Mouse (Mus musculus): ENCODE results near the gene Slc25a33. TPM values are rescaled to one million over a fixed set of nuclear protein-coding genes. Genes with fewer than 3 reads are reported as not detected.

The Slc25a33 gene
- total and polyA plus RNA-seq, 3 experiments = 20.3 to 26.0 (median 22.3) TPM

DNA sequence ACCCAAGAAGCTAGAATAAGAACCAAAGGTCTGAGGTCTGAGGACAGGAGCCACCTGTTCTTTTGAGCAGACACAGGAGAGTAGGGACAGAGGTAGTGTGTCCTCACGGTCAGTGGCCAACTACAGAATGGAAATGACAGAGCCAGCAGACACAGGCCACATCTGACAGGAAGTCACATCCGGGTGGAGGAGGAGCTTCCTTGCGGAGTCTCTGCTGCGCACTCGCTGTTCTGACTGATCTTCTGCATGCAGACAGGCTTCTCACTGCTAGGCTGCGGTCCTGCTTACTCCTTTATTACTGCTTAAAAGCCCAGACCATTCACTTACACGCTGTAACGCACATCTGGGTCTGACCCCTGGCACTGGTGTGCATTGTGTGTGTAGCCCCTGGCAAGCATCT lies 45.3 kb downstream of the Slc25a33 start:
- 37% methylated on average over 8 of the region's 8 CpGs for WGBS
- no peaks in the 10 kb centered on the region for H3K27me3 ChIP-seq (ENCODE audit: control insufficient read depth, insufficient read depth, low read length)
- H3K27ac ChIP-seq = peak overlapping the region; percentile 42
- no peaks in the 10 kb centered on the region for H3K36me3 ChIP-seq (ENCODE audit: control insufficient read depth, insufficient read depth, low read length)
- peaks cover 4% of the 10 kb centered on the region for H3K79me2 ChIP-seq (replicated peaks; ENCODE audit: control insufficient read depth, insufficient read depth, low read length)
- peak overlapping the region; percentile 55 for H3K9ac ChIP-seq (ENCODE audit: low read depth, low read length)
- intact Hi-C loops (cut with DNase I) = no loop called here
- peaks cover 31% of the 10 kb centered on the region for H3K4me1 ChIP-seq (ENCODE audit: control insufficient read depth, insufficient read depth, low read length)
- H3K4me3 ChIP-seq = peak overlapping the region; percentile 15; the same call in 1 of the 2 replicates
- peak; percentile 66 to 72 for DNase-seq
- TF ChIP-seq CTCF (IDR thresholded peaks at IDR 0.05) = no peak
- TF ChIP-seq POLR2A (IDR thresholded peaks at IDR 0.05; ENCODE audit: insufficient read depth, low read depth, low read length) = peak; percentile 89
- peak; percentile 74; the same call in 1 of the 2 replicates for TF ChIP-seq EP300 (IDR thresholded peaks at IDR 0.05; ENCODE audit: insufficient read depth, low read depth, low read length)

DNA sequence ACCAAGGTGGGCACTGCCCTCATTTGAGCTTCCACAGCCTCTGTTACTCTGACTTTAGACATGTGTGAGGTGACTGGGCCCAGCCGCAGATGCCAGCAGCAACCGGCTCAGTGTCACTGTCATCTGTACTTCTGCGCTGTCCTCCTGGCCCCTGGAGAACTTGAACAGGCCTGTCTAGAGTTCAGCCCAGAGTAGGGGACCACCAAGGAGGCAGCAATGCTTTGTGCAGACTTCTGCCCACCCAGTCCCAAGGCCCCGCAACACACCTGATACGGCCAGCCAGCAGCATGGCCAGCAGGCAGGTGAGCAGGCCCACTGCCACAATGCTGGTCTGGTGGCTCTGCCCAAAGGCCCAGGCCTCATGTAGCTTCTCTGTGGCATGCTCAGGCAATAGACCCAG lies 46.4 kb downstream of the Slc25a33 start:
- H3K79me2 ChIP-seq (replicated peaks; ENCODE audit: control insufficient read depth, insufficient read depth, low read length) = peaks cover 4% of the 10 kb centered on the region
- intact Hi-C loops (cut with DNase I) = no loop called here
- TF ChIP-seq EP300 (IDR thresholded peaks at IDR 0.05; ENCODE audit: insufficient read depth, low read depth, low read length) = no peak
- TF ChIP-seq POLR2A (IDR thresholded peaks at IDR 0.05; ENCODE audit: insufficient read depth, low read depth, low read length) = no peak
- TF ChIP-seq CTCF (IDR thresholded peaks at IDR 0.05) = no peak
- WGBS = 92% methylated on average over 5 of the region's 5 CpGs
- H3K4me3 ChIP-seq = no peak overlapping the region
- no peak overlapping the region for H3K27ac ChIP-seq
- no peak for DNase-seq
- no peak overlapping the region for H3K9ac ChIP-seq (ENCODE audit: low read depth, low read length)
- H3K4me1 ChIP-seq (ENCODE audit: control insufficient read depth, insufficient read depth, low read length) = peaks cover 22% of the 10 kb centered on the region
- H3K36me3 ChIP-seq (ENCODE audit: control insufficient read depth, insufficient read depth, low read length) = no peaks in the 10 kb centered on the region
- no peaks in the 10 kb centered on the region for H3K27me3 ChIP-seq (ENCODE audit: control insufficient read depth, insufficient read depth, low read length)

DNA sequence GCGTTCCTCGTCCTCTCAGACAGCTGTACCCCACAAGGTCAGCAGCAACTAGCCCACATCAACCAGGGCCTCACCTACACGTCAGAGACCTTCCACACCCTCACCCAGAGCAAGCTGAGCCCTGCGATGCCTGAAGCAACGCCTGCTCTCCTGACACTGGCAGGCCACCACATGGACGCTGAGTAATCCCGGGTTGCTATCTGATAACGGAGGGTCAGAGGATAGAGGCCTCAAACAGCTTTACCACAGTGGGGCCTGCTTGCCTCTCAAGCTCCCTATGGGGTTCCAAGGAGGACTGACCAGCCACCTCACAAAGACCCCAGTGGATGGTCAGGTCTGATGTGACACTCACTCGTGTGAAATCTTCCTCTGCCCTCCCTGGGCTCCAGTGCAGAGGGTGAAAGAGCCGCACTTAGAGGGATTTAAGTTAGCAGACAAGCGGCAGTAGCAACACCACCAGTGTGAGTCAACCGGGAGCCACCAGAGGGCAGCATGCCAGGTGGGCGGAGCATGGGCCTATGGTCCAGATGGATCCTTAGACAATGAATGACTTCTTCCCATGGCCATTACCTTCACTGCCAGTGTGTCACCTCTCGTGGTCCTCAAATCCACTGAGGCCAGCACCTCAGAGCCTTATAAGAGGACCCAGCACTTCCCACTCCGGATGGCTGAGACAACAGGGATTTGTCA lies 48.3 kb downstream of the Slc25a33 start:
- DNase-seq = peak; percentile 75 to 85
- no peaks in the 10 kb centered on the region for H3K27me3 ChIP-seq (ENCODE audit: control insufficient read depth, insufficient read depth, low read length)
- no peaks in the 10 kb centered on the region for H3K36me3 ChIP-seq (ENCODE audit: control insufficient read depth, insufficient read depth, low read length)
- TF ChIP-seq EP300 (IDR thresholded peaks at IDR 0.05; ENCODE audit: insufficient read depth, low read depth, low read length) (no peak), POLR2A (IDR thresholded peaks at IDR 0.05; ENCODE audit: insufficient read depth, low read depth, low read length) (no peak), CTCF (IDR thresholded peaks at IDR 0.05) (peak; percentile 80)
- peaks cover 1% of the 10 kb centered on the region; the same call in 1 of the 2 replicates for H3K79me2 ChIP-seq (replicated peaks; ENCODE audit: control insufficient read depth, insufficient read depth, low read length)
- H3K27ac ChIP-seq = no peak overlapping the region
- no peak overlapping the region for H3K4me3 ChIP-seq
- H3K4me1 ChIP-seq (ENCODE audit: control insufficient read depth, insufficient read depth, low read length) = peaks cover 8% of the 10 kb centered on the region
- WGBS = 42% methylated on average over 15 of the region's 15 CpGs
- no peak overlapping the region for H3K9ac ChIP-seq (ENCODE audit: low read depth, low read length)
- intact Hi-C loops (cut with DNase I) = no loop called here

DNA sequence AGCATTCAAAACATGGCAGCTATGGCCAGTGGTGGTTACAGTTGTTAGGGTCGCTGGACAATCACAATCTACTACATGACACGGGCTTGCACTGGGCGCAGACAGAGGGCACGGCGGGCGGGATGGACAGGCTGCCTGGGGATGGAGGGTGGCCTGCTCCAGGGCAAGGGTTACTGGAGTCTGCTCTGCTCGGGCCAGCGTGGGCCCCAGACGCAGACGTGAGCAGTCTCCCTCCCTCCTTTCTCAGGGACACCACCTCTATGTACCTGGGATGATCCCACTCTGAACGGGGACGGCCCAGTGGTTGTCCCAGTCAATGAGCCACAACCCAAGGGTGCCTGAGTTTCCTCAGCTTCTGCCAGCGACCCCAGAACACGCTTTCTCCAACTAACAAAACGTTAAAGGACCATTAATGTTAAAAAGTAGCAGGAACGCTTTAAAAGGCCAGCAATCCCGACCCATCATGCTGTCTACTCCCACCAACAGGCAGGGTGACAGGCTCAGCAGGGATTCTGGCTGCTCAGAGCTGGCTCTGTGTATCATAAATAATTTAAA lies 49.1 kb downstream of the Slc25a33 start:
- Histone ChIP-seq H3K79me2 (replicated peaks; ENCODE audit: control insufficient read depth, insufficient read depth, low read length) (peaks cover 1% of the 10 kb centered on the region; the same call in 1 of the 2 replicates), H3K36me3 (ENCODE audit: control insufficient read depth, insufficient read depth, low read length) (no peaks in the 10 kb centered on the region), H3K4me3 (no peak overlapping the region), H3K4me1 (ENCODE audit: control insufficient read depth, insufficient read depth, low read length) (peaks cover 6% of the 10 kb centered on the region), H3K9ac (ENCODE audit: low read depth, low read length) (no peak overlapping the region), H3K27ac (no peak overlapping the region), H3K27me3 (ENCODE audit: control insufficient read depth, insufficient read depth, low read length) (no peaks in the 10 kb centered on the region)
- 94% methylated on average over 17 of the region's 17 CpGs for whole genome bisulfite sequencing
- DNase-seq = no peak
- intact Hi-C loops (cut with DNase I) = loop anchor here (1.0 kb wide), 1 partner anchor 13 kb away; the partner anchor contains the start of gene Tmem201
- no peak for TF ChIP-seq POLR2A (IDR thresholded peaks at IDR 0.05; ENCODE audit: insufficient read depth, low read depth, low read length)
- TF ChIP-seq EP300 (IDR thresholded peaks at IDR 0.05; ENCODE audit: insufficient read depth, low read depth, low read length) = no peak
- no peak for TF ChIP-seq CTCF (IDR thresholded peaks at IDR 0.05)

DNA sequence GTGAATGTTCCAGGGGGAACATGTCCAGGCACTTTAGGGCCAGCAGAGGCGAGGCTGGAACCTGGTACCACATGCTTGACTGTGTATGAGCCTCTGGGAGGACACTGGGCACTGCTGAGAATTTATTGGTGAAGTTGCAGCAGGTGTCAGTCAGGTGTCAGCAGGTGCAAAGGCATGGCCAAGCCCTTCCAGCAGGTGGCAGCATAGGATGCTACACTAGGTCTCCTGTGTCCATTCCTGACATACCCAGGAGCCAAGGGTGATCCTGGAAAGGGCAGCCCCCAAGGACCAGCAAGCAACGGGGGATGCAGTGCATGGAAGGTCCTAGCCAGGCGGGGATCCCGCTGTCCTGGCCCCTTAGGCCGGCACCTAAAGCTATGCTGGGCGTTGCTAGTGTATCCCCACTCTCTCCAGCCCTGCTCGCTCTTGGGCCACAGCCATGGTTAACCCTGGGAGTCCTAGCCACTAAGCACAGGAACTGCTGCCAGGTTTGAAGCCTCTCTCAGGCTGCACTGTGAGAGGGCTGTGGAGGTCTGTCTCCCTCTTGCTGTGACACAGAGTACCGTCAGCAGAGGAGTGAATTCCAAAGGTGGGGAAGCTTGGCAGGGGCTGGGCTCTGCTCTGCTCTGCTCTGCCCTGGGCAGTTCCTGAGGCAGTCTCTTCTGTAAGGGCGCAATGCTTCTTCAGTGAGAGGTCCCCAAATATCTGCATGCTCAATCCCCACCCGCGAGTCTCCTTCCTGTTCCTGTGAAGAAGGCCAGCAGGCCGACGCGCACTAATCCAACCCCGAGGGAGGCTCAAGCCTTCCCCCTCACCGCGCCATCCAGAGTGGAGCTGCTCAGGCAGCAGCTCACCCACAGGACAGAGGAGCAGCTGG lies 50.0 kb downstream of the Slc25a33 start:
- peak; percentile 59 to 71 for DNase-seq
- 54% methylated on average over 17 of the region's 17 CpGs for WGBS
- H3K36me3 ChIP-seq (ENCODE audit: control insufficient read depth, insufficient read depth, low read length) = no peaks in the 10 kb centered on the region
- no peak overlapping the region for H3K4me3 ChIP-seq
- peaks cover 2% of the 10 kb centered on the region; the same call in 1 of the 2 replicates for H3K4me1 ChIP-seq (ENCODE audit: control insufficient read depth, insufficient read depth, low read length)
- H3K79me2 ChIP-seq (replicated peaks; ENCODE audit: control insufficient read depth, insufficient read depth, low read length) = no peaks in the 10 kb centered on the region
- no peak for TF ChIP-seq POLR2A (IDR thresholded peaks at IDR 0.05; ENCODE audit: insufficient read depth, low read depth, low read length)
- TF ChIP-seq CTCF (IDR thresholded peaks at IDR 0.05) = peak; percentile 76
- 0 out of 2 replicates have a peak, but pooled peaks have one; percentile 28 for TF ChIP-seq EP300 (IDR thresholded peaks at IDR 0.05; ENCODE audit: insufficient read depth, low read depth, low read length)
- intact Hi-C loops (cut with DNase I) = loop anchor here (1.0 kb wide), 1 partner anchor 14 kb away; the partner anchor contains the start of gene Tmem201
- H3K9ac ChIP-seq (ENCODE audit: low read depth, low read length) = no peak overlapping the region
- H3K27ac ChIP-seq = no peak overlapping the region
- no peaks in the 10 kb centered on the region for H3K27me3 ChIP-seq (ENCODE audit: control insufficient read depth, insufficient read depth, low read length)
